Mouse (Mus musculus) small intestine, adult 10 weeks (tissue): ENCODE data around the gene Slc12a6. TPM values are rescaled to one million over a fixed set of nuclear protein-coding genes. Genes with fewer than 3 reads are reported as not detected.

Experiments
- polyA plus RNA-seq: library from polyadenylated mRNA; stranded (reverse); fragments of 350-450 nt; fragmentation: Illumina TruSeq; extraction: RNeasy Lipid Tissue Mini Kit (QIAGEN cat#74804); gene quantifications from one replicate; pipeline ENCODE4 v1.2.3, GENCODE M21; 2014; ENCODE audit warnings: low replicate concordance

Slc12a6 gene
- polyA plus RNA-seq = 97.3 TPM

GRCm38 (mm10) chr2:112265448-112266241 is at the start of gene Slc12a6:
Gene Slc12a6 (plus strand): TSS chr2:112265825.

GRCm38 (mm10) chr2:112239212-112239934 is 26.3 kb upstream of the Slc12a6 start, which contains the start of gene Lpcat4:
Gene Lpcat4 (plus strand): TSS chr2:112239468.

GRCm38 (mm10) chr2:112259241-112259962 is 6.2 kb upstream of the Slc12a6 start, which contains the start of gene Nutm1:
Gene Nutm1 (minus strand): TSS chr2:112259291.

GRCm38 (mm10) chr2:112261748-112262653 is 3.6 kb upstream of the Slc12a6 start, which contains the start of gene Nop10:
Gene Nop10 (plus strand): TSS chr2:112261926.

GRCm38 (mm10) chr2:112266242-112266592 is 592 bp downstream of the Slc12a6 start, which contains the start of gene Gm21985:
Gene Gm21985 (plus strand): TSS chr2:112266314.

GRCm38 (mm10) chr2:112367726-112368673 is 102.4 kb downstream of the Slc12a6 start, which contains the start of gene Emc4:
Gene Emc4 (minus strand): TSS chr2:112368027.

GRCm38 (mm10) chr2:112378973-112379898 is 113.6 kb downstream of the Slc12a6 start, which contains the start of gene Katnbl1:
Gene Katnbl1 (plus strand): TSS chr2:112379211.

Other genes with a start within 250 kb of the Slc12a6 start
- not detected for gene Olfr1311, start 241.4 kb upstream of the Slc12a6 start, polyA plus RNA-seq
- gene Olfr1312, start 215.6 kb upstream of the Slc12a6 start, polyA plus RNA-seq = not detected
- gene Olfr1313, start 188.0 kb upstream of the Slc12a6 start, polyA plus RNA-seq = not detected
- not detected for gene Olfr1314, start 169.0 kb upstream of the Slc12a6 start, polyA plus RNA-seq
- not detected for gene Olfr1315-ps1, start 150.4 kb upstream of the Slc12a6 start, polyA plus RNA-seq
- not detected for gene Olfr1316, start 130.8 kb upstream of the Slc12a6 start, polyA plus RNA-seq
- gene Olfr1317, start 125.5 kb upstream of the Slc12a6 start, polyA plus RNA-seq = not detected
- not detected for gene Olfr1318, start 111.6 kb upstream of the Slc12a6 start, polyA plus RNA-seq
- gene Lpcat4, start 26.4 kb upstream of the Slc12a6 start, polyA plus RNA-seq = not detected
- not detected for gene Nutm1, start 6.5 kb upstream of the Slc12a6 start, polyA plus RNA-seq
- 12.3 TPM for gene Nop10, start 3.9 kb upstream of the Slc12a6 start, polyA plus RNA-seq
- not detected for gene Gm21985, start 489 bp downstream of the Slc12a6 start, polyA plus RNA-seq
- 53.2 TPM for gene Emc4, start 102.2 kb downstream of the Slc12a6 start, polyA plus RNA-seq
- gene Katnbl1, start 113.4 kb downstream of the Slc12a6 start, polyA plus RNA-seq = 43.7 TPM
- 31.0 TPM for gene Emc7, start 189.2 kb downstream of the Slc12a6 start, polyA plus RNA-seq
- not detected for gene Chrm5, start 214.9 kb downstream of the Slc12a6 start, polyA plus RNA-seq
- 3.2 TPM for gene Aven, start 227.1 kb downstream of the Slc12a6 start, polyA plus RNA-seq